9 mouse cellular contexts compared by ENCODE assay signal in the genomic region with DNA sequence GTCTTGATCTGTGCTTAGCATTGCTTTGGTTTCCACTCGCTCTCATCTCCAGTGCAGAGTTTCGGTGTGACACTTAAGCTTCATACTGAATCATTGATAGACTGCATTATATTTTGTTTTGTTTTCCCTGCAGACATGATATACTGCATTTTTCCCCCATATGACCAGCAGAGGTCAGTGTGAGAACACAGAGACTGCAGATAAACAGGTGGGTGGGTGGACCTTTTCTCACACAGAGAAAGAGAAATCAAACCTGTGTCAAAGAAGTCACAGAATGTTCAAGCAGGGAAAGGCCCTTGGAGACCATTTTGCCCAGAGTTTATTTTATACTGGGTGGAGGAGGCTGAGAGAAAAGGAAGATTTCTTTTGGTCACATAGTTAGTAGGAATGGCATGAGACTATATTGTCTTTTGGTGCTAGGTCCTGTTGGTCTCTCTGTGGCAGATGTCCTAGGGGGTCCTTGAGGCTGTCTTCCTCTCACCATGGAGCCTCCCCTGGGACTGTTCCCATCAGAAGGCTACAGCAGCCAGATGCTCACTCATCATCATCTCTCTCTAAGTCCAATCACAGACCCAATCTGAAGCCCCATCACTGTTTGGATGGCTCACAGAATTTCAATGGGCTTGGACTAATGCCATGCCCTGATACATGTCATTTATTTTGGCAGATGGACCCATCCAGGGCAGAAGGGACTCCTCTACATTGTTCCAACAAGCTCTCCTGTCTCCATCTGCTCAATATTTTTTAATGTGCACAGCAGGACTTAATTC.
DNase-seq lines count a peak whose midpoint lies in the region; ATAC-seq and TF ChIP-seq lines count a peak whose summit lies in the region.
"Had no signal": no experiment of that assay in that cellular context is flagged by ENCODE, and none has a peak within 500 bp of the region (broad histone marks: within the 10 kb centered on the region; RNA-seq: fewer than 3 reads in every experiment).

No protein-coding gene starts in this region.

- no peaks in the 10 kb centered on the region for H3K27me3 ChIP-seq in liver, postnatal 0 days (ENCODE audit: insufficient read depth, low read length)
- no peaks in the 10 kb centered on the region for H3K27me3 ChIP-seq in liver, embryonic 12.5 days (replicated peaks)

- no peaks in the 10 kb centered on the region for H3K36me3 ChIP-seq in liver, postnatal 0 days (replicated peaks; ENCODE audit: insufficient read depth, low read length)
- H3K36me3 ChIP-seq in liver, embryonic 12.5 days, result no peaks in the 10 kb centered on the region
- H3K36me3 ChIP-seq: limb, embryonic 13.5 days had no signal

- H3K9ac ChIP-seq in liver, postnatal 0 days (replicated peaks), result no peak overlapping the region
- no peak overlapping the region for H3K9ac ChIP-seq in liver, embryonic 12.5 days
- H3K9ac ChIP-seq: limb, embryonic 13.5 days had no signal

- peak; percentile 5 for DNase-seq in cerebellum, adult 9-11 months
- no peak for DNase-seq in cerebellum, postnatal 36 days
- peak; percentile 11 for DNase-seq in liver, postnatal 0 days
- peak; percentile 5 for DNase-seq in layer of hippocampus, adult 9-11 months
- DNase-seq in spleen, postnatal 14 days (ENCODE audit: low spot score in 2 of 2), result no peak

- no peaks in the 10 kb centered on the region for H3K9me3 ChIP-seq in liver, postnatal 0 days (ENCODE audit: low read length)
- no peaks in the 10 kb centered on the region for H3K9me3 ChIP-seq in liver, embryonic 12.5 days (replicated peaks)
- H3K9me3 ChIP-seq: limb, embryonic 13.5 days had no signal

- WGBS in liver, postnatal 0 days (ENCODE audit: insufficient replicate concordance), result 36% methylated on average over 2 of the region's 2 CpGs
- 46% methylated on average over 2 of the region's 2 CpGs for WGBS in liver, embryonic 12.5 days (ENCODE audit: insufficient replicate concordance)

- no peak overlapping the region for H3K4me3 ChIP-seq in liver, postnatal 0 days (ENCODE audit: low read depth, low read length)
- no peak overlapping the region for H3K4me3 ChIP-seq in liver, embryonic 12.5 days
- H3K4me3 ChIP-seq: limb, embryonic 13.5 days had no signal

- no peak overlapping the region for H3K4me2 ChIP-seq in liver, postnatal 0 days (ENCODE audit: low read depth, low read length)
- H3K4me2 ChIP-seq in liver, embryonic 12.5 days, result no peak overlapping the region
- H3K4me2 ChIP-seq: limb, embryonic 13.5 days had no signal

- ATAC-seq in liver, postnatal 0 days, result no peak
- ATAC-seq in liver, embryonic 12.5 days, result no peak
- ATAC-seq in common myeloid progenitor, adult 5-6 weeks (replicated peaks; ENCODE audit: low read depth, poor library complexity, severe bottlenecking), result 0 out of 2 replicates have a peak, but pooled peaks have one; percentile 39
- ATAC-seq in activated CD4-positive, CD25-positive, alpha-beta regulatory T cell, adult 4 months, result no peak

- peak; percentile 62 for TF ChIP-seq CTCF in liver, postnatal 0 days (IDR thresholded peaks at IDR 0.05; ENCODE audit: low read depth)

- H3K4me1 ChIP-seq in liver, postnatal 0 days (ENCODE audit: insufficient read depth), result no peaks in the 10 kb centered on the region
- H3K4me1 ChIP-seq in liver, embryonic 12.5 days, result no peaks in the 10 kb centered on the region
- H3K4me1 ChIP-seq: limb, embryonic 13.5 days had no signal

- H3K27ac ChIP-seq in liver, postnatal 0 days (ENCODE audit: low read depth), result no peak overlapping the region
- no peak overlapping the region for H3K27ac ChIP-seq in liver, embryonic 12.5 days
- H3K27ac ChIP-seq: limb, embryonic 13.5 days had no signal

- no peak for TF ChIP-seq EP300 in liver, postnatal 0 days (IDR thresholded peaks at IDR 0.05; ENCODE audit: low read depth)

Comparison
In these comparisons a context has a peak if more than half of its experiments do, and no peak if none do; other contexts are left out.
1. DNase-seq: peak in cerebellum, adult 9-11 months (single experiment), liver, postnatal 0 days (single experiment) and layer of hippocampus, adult 9-11 months (single experiment); none in cerebellum, postnatal 36 days (0 of 2) and spleen, postnatal 14 days (0 of 2).